Mouse (Mus musculus): Measurements from ENCODE around the gene Fig4. TPM values are rescaled to one million over a fixed set of nuclear protein-coding genes. Genes with fewer than 3 reads are reported as not detected.

Fig4 gene
- polyA plus RNA-seq, 1 experiment from 2014 or later, result 16.4 TPM

GRCm38 (mm10) chr10:41287618-41288017 lies 15.4 kb downstream of the Fig4 start:
- TF ChIP-seq CTCF (IDR thresholded peaks at IDR 0.05; ENCODE audit: low read depth), result no peak
- Histone ChIP-seq H3K9ac (no peak overlapping the region), H3K27me3 (ENCODE audit: insufficient read depth, low read length) (no peaks in the 10 kb centered on the region), H3K9me3 (ENCODE audit: low read depth, low read length) (no peaks in the 10 kb centered on the region), H3K4me2 (no peak overlapping the region), H3K36me3 (ENCODE audit: insufficient read depth) (no peaks in the 10 kb centered on the region), H3K4me3 (ENCODE audit: low read depth, low read length) (no peak overlapping the region), H3K27ac (ENCODE audit: low read depth) (no peak overlapping the region), H3K4me1 (ENCODE audit: insufficient read depth) (peaks cover under 1% of the 10 kb centered on the region; the same call in 1 of the 2 replicates)
- DNase-seq, result peak; percentile 79
- ATAC-seq (ENCODE audit: insufficient read depth), result no peak
- 50% methylated on average over 3 of the region's 3 CpGs for WGBS

- ATAC-seq (ENCODE audit: insufficient read depth), result no peak
- no peak for DNase-seq
- no peak overlapping the region for H3K4me2 ChIP-seq
- no peaks in the 10 kb centered on the region for H3K36me3 ChIP-seq (ENCODE audit: insufficient read depth)
- H3K4me1 ChIP-seq (ENCODE audit: insufficient read depth), result peaks cover 2% of the 10 kb centered on the region; the same call in 1 of the 2 replicates
- no peaks in the 10 kb centered on the region for H3K9me3 ChIP-seq (ENCODE audit: low read depth, low read length)
- H3K4me3 ChIP-seq (ENCODE audit: low read depth, low read length), result no peak overlapping the region
- H3K9ac ChIP-seq, result no peak overlapping the region
- no peak for TF ChIP-seq CTCF (IDR thresholded peaks at IDR 0.05; ENCODE audit: low read depth)
- 74% methylated on average over 2 of the region's 2 CpGs for WGBS
- no peaks in the 10 kb centered on the region for H3K27me3 ChIP-seq (ENCODE audit: insufficient read depth, low read length)
- no peak overlapping the region for H3K27ac ChIP-seq (ENCODE audit: low read depth)
These were observed 21.0 kb downstream of the Fig4 start for GRCm38 (mm10) chr10:41282086-41282485.

GRCm38 (mm10) chr10:41280796-41281195 lies 22.3 kb downstream of the Fig4 start:
- Histone ChIP-seq H3K27me3 (ENCODE audit: insufficient read depth, low read length) (no peaks in the 10 kb centered on the region), H3K4me3 (ENCODE audit: low read depth, low read length) (no peak overlapping the region), H3K36me3 (ENCODE audit: insufficient read depth) (no peaks in the 10 kb centered on the region), H3K27ac (ENCODE audit: low read depth) (no peak overlapping the region), H3K9me3 (ENCODE audit: low read depth, low read length) (no peaks in the 10 kb centered on the region), H3K9ac (no peak overlapping the region), H3K4me2 (no peak overlapping the region), H3K4me1 (ENCODE audit: insufficient read depth) (peaks cover 2% of the 10 kb centered on the region; the same call in 1 of the 2 replicates)
- 82% methylated on average over 2 of the region's 2 CpGs for WGBS
- TF ChIP-seq CTCF (IDR thresholded peaks at IDR 0.05; ENCODE audit: low read depth), result no peak
- ATAC-seq (ENCODE audit: insufficient read depth) (no peak), DNase-seq (no peak)

- 60% methylated on average over 6 of the region's 6 CpGs for WGBS
- Histone ChIP-seq H3K4me1 (ENCODE audit: insufficient read depth) (peaks cover 2% of the 10 kb centered on the region; the same call in 1 of the 2 replicates), H3K27ac (ENCODE audit: low read depth) (no peak overlapping the region), H3K9ac (no peak overlapping the region), H3K4me2 (no peak overlapping the region), H3K27me3 (ENCODE audit: insufficient read depth, low read length) (no peaks in the 10 kb centered on the region), H3K36me3 (ENCODE audit: insufficient read depth) (no peaks in the 10 kb centered on the region), H3K4me3 (ENCODE audit: low read depth, low read length) (no peak overlapping the region), H3K9me3 (ENCODE audit: low read depth, low read length) (no peaks in the 10 kb centered on the region)
- ATAC-seq (ENCODE audit: insufficient read depth), result no peak
- no peak for DNase-seq
- no peak for TF ChIP-seq CTCF (IDR thresholded peaks at IDR 0.05; ENCODE audit: low read depth)
These were observed 22.9 kb downstream of the Fig4 start for GRCm38 (mm10) chr10:41280177-41280576.

DNA sequence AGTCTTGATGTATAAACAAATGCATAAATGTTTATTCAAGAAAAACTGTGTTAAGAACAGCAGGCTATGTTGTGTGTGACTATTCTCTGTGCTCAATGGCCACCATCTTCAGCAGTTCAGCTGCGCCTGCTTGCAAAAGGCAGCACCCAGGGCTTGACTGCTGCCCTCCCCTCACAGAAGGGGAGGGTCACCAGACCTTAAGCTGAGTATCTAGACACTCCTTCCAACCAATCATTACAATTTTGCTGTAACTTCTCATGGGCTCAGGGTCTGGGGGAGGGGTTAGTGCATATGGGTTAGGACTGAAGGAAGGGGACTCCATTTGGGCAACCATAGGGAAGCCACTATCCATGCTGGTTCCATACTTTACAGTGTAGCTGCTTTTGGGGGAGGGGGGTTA lies 24.3 kb downstream of the Fig4 start:
- WGBS, result 73% methylated on average over 1 of the region's 1 CpGs
- Histone ChIP-seq H3K4me1 (ENCODE audit: insufficient read depth) (peaks cover 2% of the 10 kb centered on the region; the same call in 1 of the 2 replicates), H3K36me3 (ENCODE audit: insufficient read depth) (no peaks in the 10 kb centered on the region), H3K9ac (no peak overlapping the region), H3K27ac (ENCODE audit: low read depth) (peak overlapping the region; percentile 54; the same call in 1 of the 2 replicates), H3K27me3 (ENCODE audit: insufficient read depth, low read length) (no peaks in the 10 kb centered on the region), H3K9me3 (ENCODE audit: low read depth, low read length) (no peaks in the 10 kb centered on the region), H3K4me2 (no peak overlapping the region), H3K4me3 (ENCODE audit: low read depth, low read length) (no peak overlapping the region)
- DNase-seq, result peak; percentile 48
- ATAC-seq (ENCODE audit: insufficient read depth), result peak; percentile 82
- no peak for TF ChIP-seq CTCF (IDR thresholded peaks at IDR 0.05; ENCODE audit: low read depth)

DNA sequence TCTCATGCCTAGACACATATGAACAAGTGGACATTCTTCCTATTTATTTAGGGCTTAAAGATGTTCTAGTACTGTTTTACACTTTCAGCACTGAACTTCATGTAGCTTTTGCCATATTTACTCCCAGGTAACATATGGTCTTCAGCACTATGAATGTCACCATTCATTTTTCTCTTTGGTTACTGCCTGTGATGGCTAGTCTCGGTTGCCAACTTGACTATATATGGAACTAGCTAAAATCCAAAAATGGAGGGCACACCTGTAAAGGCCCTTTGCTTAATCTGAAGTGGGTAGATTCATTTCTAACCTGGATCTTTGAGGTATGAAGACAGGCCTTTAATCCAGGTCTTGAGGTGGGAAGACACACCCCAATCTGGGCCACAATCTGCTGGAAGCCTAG lies 28.2 kb downstream of the Fig4 start:
- no peak for DNase-seq
- WGBS, result 84% methylated on average over 1 of the region's 1 CpGs
- Histone ChIP-seq H3K9ac (no peak overlapping the region), H3K4me3 (ENCODE audit: low read depth, low read length) (no peak overlapping the region), H3K4me2 (no peak overlapping the region), H3K4me1 (ENCODE audit: insufficient read depth) (peaks cover 2% of the 10 kb centered on the region; the same call in 1 of the 2 replicates), H3K27me3 (ENCODE audit: insufficient read depth, low read length) (no peaks in the 10 kb centered on the region), H3K27ac (ENCODE audit: low read depth) (no peak overlapping the region), H3K36me3 (ENCODE audit: insufficient read depth) (no peaks in the 10 kb centered on the region), H3K9me3 (ENCODE audit: low read depth, low read length) (no peaks in the 10 kb centered on the region)
- no peak for ATAC-seq (ENCODE audit: insufficient read depth)
- TF ChIP-seq CTCF (IDR thresholded peaks at IDR 0.05; ENCODE audit: low read depth), result no peak

DNA sequence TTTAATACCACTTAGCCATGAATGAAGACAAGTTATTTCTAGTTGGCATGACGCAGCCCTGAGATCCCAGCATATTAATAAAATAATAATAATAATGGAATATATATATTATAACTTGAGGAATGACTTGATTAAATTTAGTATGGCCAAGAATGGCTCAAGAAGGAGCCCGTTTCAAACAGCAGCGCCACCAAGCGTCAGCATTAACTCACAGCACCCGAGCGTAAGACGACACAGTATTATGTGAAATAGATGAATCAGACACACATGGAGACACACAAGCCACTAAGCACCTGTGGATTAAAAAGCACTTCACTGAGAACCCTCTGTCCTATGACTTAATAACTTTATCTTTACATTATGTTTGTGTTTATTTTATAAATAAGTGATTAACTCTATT lies 31.2 kb downstream of the Fig4 start:
- H3K4me1 ChIP-seq (ENCODE audit: insufficient read depth), result no peaks in the 10 kb centered on the region
- 49% methylated on average over 7 of the region's 7 CpGs for WGBS

GRCm38 (mm10) chr10:41261889-41262288 lies 41.2 kb downstream of the Fig4 start:
- ATAC-seq (ENCODE audit: insufficient read depth), result no peak
- Histone ChIP-seq H3K27ac (ENCODE audit: low read depth) (no peak overlapping the region), H3K4me2 (no peak overlapping the region), H3K4me1 (ENCODE audit: insufficient read depth) (no peaks in the 10 kb centered on the region), H3K27me3 (ENCODE audit: insufficient read depth, low read length) (no peaks in the 10 kb centered on the region), H3K9me3 (ENCODE audit: low read depth, low read length) (no peaks in the 10 kb centered on the region), H3K36me3 (ENCODE audit: insufficient read depth) (no peaks in the 10 kb centered on the region; the same call in 1 of the 2 replicates), H3K4me3 (ENCODE audit: low read depth, low read length) (no peak overlapping the region), H3K9ac (no peak overlapping the region)
- no peak for DNase-seq
- TF ChIP-seq CTCF (IDR thresholded peaks at IDR 0.05; ENCODE audit: low read depth), result 0 out of 2 replicates have a peak, but pooled peaks have one; percentile 4

More for the DNA sequence above, 31.2 kb downstream of the Fig4 start:
- DNase-seq (peak; percentile 64), ATAC-seq (ENCODE audit: insufficient read depth) (no peak)
- no peaks in the 10 kb centered on the region for H3K9me3 ChIP-seq (ENCODE audit: low read depth, low read length)
- H3K9ac ChIP-seq, result no peak overlapping the region
- TF ChIP-seq CTCF (IDR thresholded peaks at IDR 0.05; ENCODE audit: low read depth), result peak; percentile 53
- no peaks in the 10 kb centered on the region for H3K36me3 ChIP-seq (ENCODE audit: insufficient read depth)
- no peaks in the 10 kb centered on the region for H3K27me3 ChIP-seq (ENCODE audit: insufficient read depth, low read length)
- no peak overlapping the region for H3K4me2 ChIP-seq
- no peak overlapping the region for H3K4me3 ChIP-seq (ENCODE audit: low read depth, low read length)
- no peak overlapping the region for H3K27ac ChIP-seq (ENCODE audit: low read depth)

Measured in lung, embryonic 14.5 days (tissue).